Mouse (Mus musculus): ENCODE results near the gene Slc16a8. TPM values are rescaled to one million over a fixed set of nuclear protein-coding genes. Genes with fewer than 3 reads are reported as not detected.

Gene Slc16a8
- polyA plus RNA-seq, 1 experiment = not detected

- no peaks in the 10 kb centered on the region for H3K27me3 ChIP-seq (ENCODE audit: control insufficient read depth, insufficient read depth, low read length)
- peak; percentile 60 to 61 for DNase-seq (ENCODE audit: low read depth in 1 of 2, low spot score in 2 of 2)
- no peaks in the 10 kb centered on the region for H3K36me3 ChIP-seq (ENCODE audit: control insufficient read depth, insufficient read depth, low read length)
- H3K4me1 ChIP-seq (ENCODE audit: control insufficient read depth, insufficient read depth, insufficient read length) = no peaks in the 10 kb centered on the region
- WGBS = 31% methylated on average over 26 of the region's 27 CpGs
- peak overlapping the region; percentile 34; the same call in 1 of the 2 replicates for H3K27ac ChIP-seq (ENCODE audit: insufficient read depth, low read length)
- TF ChIP-seq POLR2A (IDR thresholded peaks at IDR 0.05; ENCODE audit: low read depth, low read length) (no peak), CTCF (IDR thresholded peaks at IDR 0.05; ENCODE audit: extremely low read depth, insufficient read depth, insufficient read length, insufficient replicate concordance) (no peak)
- peak overlapping the region; percentile 57 for H3K4me3 ChIP-seq (ENCODE audit: extremely low read depth, insufficient read depth, insufficient read length)
Observed at GRCm38 (mm10) chr15:79208758-79209439, 45.7 kb downstream of the Slc16a8 start.

DNA sequence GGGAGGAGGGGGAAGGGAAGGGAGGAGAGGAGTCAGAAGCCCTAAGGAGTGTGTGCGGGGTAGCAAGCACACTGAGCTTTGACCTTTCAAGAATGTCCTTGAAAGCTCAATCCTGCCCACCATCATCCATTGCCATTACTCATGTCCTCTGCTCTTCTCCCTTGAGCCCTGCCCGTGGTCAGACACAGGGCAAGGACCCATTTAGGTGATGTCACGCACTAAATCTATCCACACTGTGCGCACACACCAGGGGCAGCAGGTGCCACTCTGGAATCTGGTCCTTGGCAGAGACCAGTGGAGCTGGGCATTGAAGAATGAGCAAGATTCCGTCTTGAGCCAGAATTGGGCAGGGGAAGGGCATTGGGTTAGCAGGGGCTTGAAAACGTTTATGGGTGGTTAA lies 46.4 kb downstream of the Slc16a8 start:
- Histone ChIP-seq H3K36me3 (ENCODE audit: control insufficient read depth, insufficient read depth, low read length) (no peaks in the 10 kb centered on the region), H3K27me3 (ENCODE audit: control insufficient read depth, insufficient read depth, low read length) (no peaks in the 10 kb centered on the region), H3K27ac (ENCODE audit: insufficient read depth, low read length) (no peak overlapping the region), H3K4me1 (ENCODE audit: control insufficient read depth, insufficient read depth, insufficient read length) (no peaks in the 10 kb centered on the region), H3K4me3 (ENCODE audit: extremely low read depth, insufficient read depth, insufficient read length) (no peak overlapping the region)
- TF ChIP-seq POLR2A (IDR thresholded peaks at IDR 0.05; ENCODE audit: low read depth, low read length) (no peak), CTCF (IDR thresholded peaks at IDR 0.05; ENCODE audit: extremely low read depth, insufficient read depth, insufficient read length, insufficient replicate concordance) (no peak)
- WGBS = 75% methylated on average over 6 of the region's 6 CpGs
- no peak for DNase-seq (ENCODE audit: low read depth in 1 of 2, low spot score in 2 of 2)

DNA sequence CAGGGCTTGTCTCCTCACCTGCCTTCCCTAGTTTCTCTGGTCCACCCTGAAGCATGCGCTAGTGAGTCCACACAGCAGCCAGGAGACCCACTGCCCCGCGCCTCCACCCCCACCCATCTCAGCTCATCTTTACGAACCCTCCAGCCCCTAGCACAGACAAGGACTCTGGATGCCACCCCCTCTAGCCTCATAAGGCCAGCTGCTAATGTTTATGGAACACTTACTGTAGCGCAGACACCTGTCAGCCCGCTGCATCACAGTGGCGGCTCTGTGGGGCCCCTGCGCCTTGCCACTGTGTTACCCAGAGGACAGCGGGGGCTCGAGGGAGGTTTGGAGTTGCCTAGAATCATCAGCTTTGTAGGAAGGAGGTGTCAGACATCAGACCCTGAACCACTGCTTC lies 52.0 kb downstream of the Slc16a8 start:
- no peaks in the 10 kb centered on the region for H3K4me1 ChIP-seq (ENCODE audit: control insufficient read depth, insufficient read depth, insufficient read length)
- no peak for DNase-seq (ENCODE audit: low read depth in 1 of 2, low spot score in 2 of 2)
- TF ChIP-seq POLR2A (IDR thresholded peaks at IDR 0.05; ENCODE audit: low read depth, low read length) (no peak), CTCF (IDR thresholded peaks at IDR 0.05; ENCODE audit: extremely low read depth, insufficient read depth, insufficient read length, insufficient replicate concordance) (no peak)
- WGBS = 75% methylated on average over 10 of the region's 10 CpGs
- no peaks in the 10 kb centered on the region for H3K27me3 ChIP-seq (ENCODE audit: control insufficient read depth, insufficient read depth, low read length)
- H3K36me3 ChIP-seq (ENCODE audit: control insufficient read depth, insufficient read depth, low read length) = no peaks in the 10 kb centered on the region
- no peak overlapping the region for H3K27ac ChIP-seq (ENCODE audit: insufficient read depth, low read length)
- no peak overlapping the region for H3K4me3 ChIP-seq (ENCODE audit: extremely low read depth, insufficient read depth, insufficient read length)

DNA sequence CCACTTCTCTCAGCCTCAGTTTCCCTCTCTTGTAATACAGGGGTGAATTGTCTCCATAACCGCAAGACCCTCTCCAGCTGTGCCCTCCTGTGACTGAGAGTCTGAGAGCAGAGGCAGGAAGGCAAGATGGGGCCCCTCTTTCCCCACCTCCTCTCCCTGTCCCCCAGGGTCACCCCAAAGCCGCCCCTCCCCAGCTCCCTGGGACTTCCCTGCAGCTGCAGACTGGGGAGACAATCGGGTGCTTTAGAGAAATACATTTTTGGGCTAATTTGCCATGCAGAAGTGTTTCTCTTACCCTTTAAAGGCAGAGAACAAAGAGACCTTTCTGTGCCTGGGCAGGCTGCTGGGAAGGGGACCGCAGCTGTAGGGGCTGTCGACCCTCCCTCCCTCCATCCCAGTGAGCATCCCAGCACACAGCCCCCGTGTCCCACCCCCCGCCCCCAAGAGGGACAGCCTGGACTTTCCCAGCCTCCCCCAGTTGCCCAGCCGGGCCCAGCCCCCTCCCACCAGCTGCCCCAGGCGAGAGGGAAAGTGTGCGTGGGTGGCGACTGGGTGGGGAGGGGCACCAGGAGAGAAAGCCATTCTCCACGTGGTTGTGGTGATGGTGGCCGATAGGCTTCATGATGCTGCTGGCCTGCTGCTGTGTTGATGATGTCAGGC lies 52.9 kb downstream of the Slc16a8 start:
- Histone ChIP-seq H3K27me3 (ENCODE audit: control insufficient read depth, insufficient read depth, low read length) (no peaks in the 10 kb centered on the region), H3K4me1 (ENCODE audit: control insufficient read depth, insufficient read depth, insufficient read length) (no peaks in the 10 kb centered on the region), H3K4me3 (ENCODE audit: extremely low read depth, insufficient read depth, insufficient read length) (no peak overlapping the region), H3K27ac (ENCODE audit: insufficient read depth, low read length) (no peak overlapping the region), H3K36me3 (ENCODE audit: control insufficient read depth, insufficient read depth, low read length) (no peaks in the 10 kb centered on the region)
- WGBS = 38% methylated on average over 13 of the region's 13 CpGs
- TF ChIP-seq POLR2A (IDR thresholded peaks at IDR 0.05; ENCODE audit: low read depth, low read length) = no peak
- no peak for TF ChIP-seq CTCF (IDR thresholded peaks at IDR 0.05; ENCODE audit: extremely low read depth, insufficient read depth, insufficient read length, insufficient replicate concordance)
- no peak for DNase-seq (ENCODE audit: low read depth in 1 of 2, low spot score in 2 of 2)

Other genes starting within 250 kb of the Slc16a8 start
- gene H1f0, start 226.3 kb downstream of the Slc16a8 start, polyA plus RNA-seq (2012; rRNA removed) = 14.3 and 25.4 TPM in 2 replicates
- gene Galr3, start 212.9 kb downstream of the Slc16a8 start, polyA plus RNA-seq (2012; rRNA removed) = 0.39 and 1.0 TPM in 2 replicates
- 57.3 and 78.9 TPM in 2 replicates for gene Ankrd54, start 191.9 kb downstream of the Slc16a8 start, polyA plus RNA-seq (2012; rRNA removed)
- gene Eif3l, start 179.6 kb downstream of the Slc16a8 start, polyA plus RNA-seq (2012; rRNA removed) = 85.7 and 97.2 TPM in 2 replicates
- gene Micall1, start 145.9 kb downstream of the Slc16a8 start, polyA plus RNA-seq (2012; rRNA removed) = 20.0 and 24.9 TPM in 2 replicates
- gene Polr2f, start 113.8 kb downstream of the Slc16a8 start, polyA plus RNA-seq (2012; rRNA removed) = 20.3 and 25.4 TPM in 2 replicates
- 0.53 and 0.83 TPM in 2 replicates for gene 1700088E04Rik, start 113.5 kb downstream of the Slc16a8 start, polyA plus RNA-seq (2012; rRNA removed)
- 0.75 and 2.0 TPM in 2 replicates for gene Sox10, start 89.5 kb downstream of the Slc16a8 start, polyA plus RNA-seq (2012; rRNA removed)
- 13.7 and 15.4 TPM in 2 replicates for gene Pick1, start 25.6 kb downstream of the Slc16a8 start, polyA plus RNA-seq (2012; rRNA removed)
- not detected in 2 replicates for gene Gm49486, start 25.4 kb downstream of the Slc16a8 start, polyA plus RNA-seq (2012; rRNA removed)
- 0.14 and 0.18 TPM in 2 replicates for gene Baiap2l2, start 30.8 kb upstream of the Slc16a8 start, polyA plus RNA-seq (2012; rRNA removed)
- gene Pla2g6, start 73.6 kb upstream of the Slc16a8 start, polyA plus RNA-seq (2012; rRNA removed) = 15.1 and 19.3 TPM in 2 replicates
- gene Maff, start 91.9 kb upstream of the Slc16a8 start, polyA plus RNA-seq (2012; rRNA removed) = 2.0 and 2.6 TPM in 2 replicates
- gene Tmem184b, start 148.8 kb upstream of the Slc16a8 start, polyA plus RNA-seq (2012; rRNA removed) = 89.7 and 113 TPM in 2 replicates
- gene Csnk1e, start 200.8 kb upstream of the Slc16a8 start, polyA plus RNA-seq (2012; rRNA removed) = 26.3 and 31.3 TPM in 2 replicates